Mouse (Mus musculus): ENCODE measurements at regions not wholly inside any gene's neighbourhood (a gene's known extent, or its start where the extent isn't known, plus 50 kb on each side); places are given as distances from the start of the nearest gene placed in this dataset.

- no peaks in the 10 kb centered on the region for H3K36me3 ChIP-seq (ENCODE audit: control insufficient read depth, insufficient read depth, low read length, poor library complexity, severe bottlenecking)
- H3K4me3 ChIP-seq (ENCODE audit: insufficient read depth in 1 of 2, low read depth in 1 of 2, low read length in 2 of 2, poor library complexity in 1 of 2, severe bottlenecking in 1 of 2) = no peak overlapping the region
- no peak overlapping the region for H3K27ac ChIP-seq (ENCODE audit: insufficient read depth, low read depth, low read length, poor library complexity, severe bottlenecking)
- H3K4me1 ChIP-seq (ENCODE audit: control insufficient read depth in 2 of 2, insufficient read depth in 2 of 2, low read length in 2 of 2, poor library complexity in 1 of 2) = no peaks in the 10 kb centered on the region
- TF ChIP-seq CHD2 (IDR thresholded peaks at IDR 0.05; ENCODE audit: low read depth, low read length) = no peak
- in situ Hi-C loops (cut with MboI; ENCODE audit: low sequenced_read_pairs in 2 of 2, unreplicated experiment in 2 of 2) = no loop called here
- no peak overlapping the region for H3K9ac ChIP-seq (ENCODE audit: insufficient read depth, low read depth, low read length, poor library complexity, severe bottlenecking)
- DNase-seq (ENCODE audit: low read depth, low spot score) = no peak
- H3K9me3 ChIP-seq (ENCODE audit: control insufficient read depth, insufficient read depth, low read depth, low read length) = no peaks in the 10 kb centered on the region
Measured at GRCm38 (mm10) chr4:114676908-114677898, 144.3 kb upstream of the Gm12830 start.

- no peaks in the 10 kb centered on the region for H3K36me3 ChIP-seq (ENCODE audit: control insufficient read depth, insufficient read depth, low read length, poor library complexity, severe bottlenecking)
- no peaks in the 10 kb centered on the region for H3K4me1 ChIP-seq (ENCODE audit: control insufficient read depth in 2 of 2, insufficient read depth in 2 of 2, low read length in 2 of 2, poor library complexity in 1 of 2)
- no peak for TF ChIP-seq ZNF384 (IDR thresholded peaks at IDR 0.05; ENCODE audit: low read depth, low read length)
- TF ChIP-seq CHD2 (IDR thresholded peaks at IDR 0.05; ENCODE audit: low read depth, low read length) = no peak
- TF ChIP-seq MAFK (IDR thresholded peaks at IDR 0.05; ENCODE audit: insufficient read depth, low read depth, low read length) = no peak
- TF ChIP-seq ZC3H11A (IDR thresholded peaks at IDR 0.05; ENCODE audit: borderline replicate concordance, low read depth, low read length) = no peak
- no peak for TF ChIP-seq HCFC1 (IDR thresholded peaks at IDR 0.05; ENCODE audit: borderline replicate concordance, insufficient read depth, low read length)
- H3K4me3 ChIP-seq (ENCODE audit: insufficient read depth in 1 of 2, low read depth in 1 of 2, low read length in 2 of 2, poor library complexity in 1 of 2, severe bottlenecking in 1 of 2) = no peak overlapping the region
- no peak for DNase-seq (ENCODE audit: low read depth, low spot score)
- H3K27ac ChIP-seq (ENCODE audit: insufficient read depth, low read depth, low read length, poor library complexity, severe bottlenecking) = no peak overlapping the region
- H3K9me3 ChIP-seq (ENCODE audit: control insufficient read depth, insufficient read depth, low read depth, low read length) = no peaks in the 10 kb centered on the region
- no peak overlapping the region for H3K9ac ChIP-seq (ENCODE audit: insufficient read depth, low read depth, low read length, poor library complexity, severe bottlenecking)
- in situ Hi-C loops (cut with MboI; ENCODE audit: low sequenced_read_pairs in 2 of 2, unreplicated experiment in 2 of 2) = no loop called here
Measured at GRCm38 (mm10) chr4:114678053-114678941, 143.2 kb upstream of the Gm12830 start.

GRCm38 (mm10) chr4:114680360-114680759 lies 141.2 kb upstream of the Gm12830 start:
- in situ Hi-C loops (cut with MboI; ENCODE audit: low sequenced_read_pairs in 2 of 2, unreplicated experiment in 2 of 2) = no loop called here
- Histone ChIP-seq H3K4me1 (ENCODE audit: control insufficient read depth in 2 of 2, insufficient read depth in 2 of 2, low read length in 2 of 2, poor library complexity in 1 of 2) (no peaks in the 10 kb centered on the region), H3K27ac (ENCODE audit: insufficient read depth, low read depth, low read length, poor library complexity, severe bottlenecking) (no peak overlapping the region), H3K4me3 (ENCODE audit: insufficient read depth in 1 of 2, low read depth in 1 of 2, low read length in 2 of 2, poor library complexity in 1 of 2, severe bottlenecking in 1 of 2) (no peak overlapping the region), H3K9ac (ENCODE audit: insufficient read depth, low read depth, low read length, poor library complexity, severe bottlenecking) (no peak overlapping the region), H3K9me3 (ENCODE audit: control insufficient read depth, insufficient read depth, low read depth, low read length) (no peaks in the 10 kb centered on the region), H3K36me3 (ENCODE audit: control insufficient read depth, insufficient read depth, low read length, poor library complexity, severe bottlenecking) (no peaks in the 10 kb centered on the region)
- DNase-seq (ENCODE audit: low read depth, low spot score) = no peak
- no peak for TF ChIP-seq HCFC1 (IDR thresholded peaks at IDR 0.05; ENCODE audit: borderline replicate concordance, insufficient read depth, low read length)
- TF ChIP-seq ZC3H11A (IDR thresholded peaks at IDR 0.05; ENCODE audit: borderline replicate concordance, low read depth, low read length) = no peak
- no peak for TF ChIP-seq MAFK (IDR thresholded peaks at IDR 0.05; ENCODE audit: insufficient read depth, low read depth, low read length)
- TF ChIP-seq ZNF384 (IDR thresholded peaks at IDR 0.05; ENCODE audit: low read depth, low read length) = no peak
- no peak for TF ChIP-seq CHD2 (IDR thresholded peaks at IDR 0.05; ENCODE audit: low read depth, low read length)

- H3K9me3 ChIP-seq (ENCODE audit: control insufficient read depth, insufficient read depth, low read depth, low read length) = no peaks in the 10 kb centered on the region
- no peak for DNase-seq (ENCODE audit: low read depth, low spot score)
- in situ Hi-C loops (cut with MboI; ENCODE audit: low sequenced_read_pairs in 2 of 2, unreplicated experiment in 2 of 2) = no loop called here
- TF ChIP-seq ZNF384 (IDR thresholded peaks at IDR 0.05; ENCODE audit: low read depth, low read length) (no peak), MAFK (IDR thresholded peaks at IDR 0.05; ENCODE audit: insufficient read depth, low read depth, low read length) (no peak), HCFC1 (IDR thresholded peaks at IDR 0.05; ENCODE audit: borderline replicate concordance, insufficient read depth, low read length) (no peak)
- no peak overlapping the region for H3K27ac ChIP-seq (ENCODE audit: insufficient read depth, low read depth, low read length, poor library complexity, severe bottlenecking)
- no peaks in the 10 kb centered on the region for H3K4me1 ChIP-seq (ENCODE audit: control insufficient read depth in 2 of 2, insufficient read depth in 2 of 2, low read length in 2 of 2, poor library complexity in 1 of 2)
- no peak overlapping the region for H3K9ac ChIP-seq (ENCODE audit: insufficient read depth, low read depth, low read length, poor library complexity, severe bottlenecking)
- no peaks in the 10 kb centered on the region for H3K36me3 ChIP-seq (ENCODE audit: control insufficient read depth, insufficient read depth, low read length, poor library complexity, severe bottlenecking)
- H3K4me3 ChIP-seq (ENCODE audit: insufficient read depth in 1 of 2, low read depth in 1 of 2, low read length in 2 of 2, poor library complexity in 1 of 2, severe bottlenecking in 1 of 2) = no peak overlapping the region
Measured at GRCm38 (mm10) chr4:114682955-114683354, 138.6 kb upstream of the Gm12830 start.

Data from ES-E14 (cell line).